Mouse (Mus musculus) megakaryocyte-erythroid progenitor cell, adult 5-6 weeks (primary cell): ENCODE results near the gene Bco1. TPM values are rescaled to one million over a fixed set of nuclear protein-coding genes. Genes with fewer than 3 reads are reported as not detected.

Source experiments
- ATAC-seq: replicated peaks from 2 replicates; pipeline ENCODE4 v1.8.0; 2016; ENCODE audit warnings: mild to moderate bottlenecking, inconsistent platforms; ENCODE audit not compliant: severe bottlenecking, poor library complexity, low FRiP score, low TSS enrichment
- total RNA-seq, 2 experiments: library from RNA; stranded (forward) in 1 of 2; stranded (reverse) in 1 of 2; fragments of 200-1000, 215-1000 nt in 1 of 2; fragments of >200 nt in 1 of 2; fragmentation: Nextera tagmentation in 1 of 2; gene quantifications; 2 replicates each; pipeline ENCODE4 v1.2.3; 2014 to 2017

Bco1 gene
- total RNA-seq (2014; fragmentation: Nextera tagmentation) (1.8 TPM in 1 of 2 replicates, not detected in the other), total RNA-seq (2017) (0.08 and 0.09 TPM in 2 replicates)

GRCm38 (mm10) chr8:117095647-117096046 lies at the start of gene Bco1:
Bco1 (plus strand) TSS chr8:117095854.
- no peak for ATAC-seq

DNA sequence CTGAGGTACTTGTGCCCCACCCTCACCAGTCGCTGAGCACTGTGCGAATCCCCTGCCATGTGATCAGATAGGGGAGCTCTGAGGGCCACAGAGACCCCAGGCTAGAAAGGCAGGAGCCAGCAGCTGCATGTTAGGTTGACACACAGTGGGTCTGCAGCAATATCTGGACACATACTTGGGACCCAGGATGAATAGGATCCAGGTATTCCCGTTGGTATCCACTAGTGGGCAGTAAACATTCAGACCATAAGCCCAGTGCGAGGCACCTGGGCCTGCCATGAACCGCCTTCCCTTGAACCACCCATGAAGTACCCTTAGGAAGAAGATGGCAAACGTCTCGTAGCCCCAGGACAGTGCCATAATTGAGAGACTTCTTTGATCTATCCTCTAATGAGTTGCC lies 46.2 kb upstream of the Bco1 start:
- 0 out of 2 replicates have a peak, but pooled peaks have one; percentile 24 for ATAC-seq

- no peak for ATAC-seq
Measured at GRCm38 (mm10) chr8:117050763-117051162, 44.9 kb upstream of the Bco1 start.

GRCm38 (mm10) chr8:117051316-117051715 lies 44.3 kb upstream of the Bco1 start:
- ATAC-seq, result no peak

- peak; percentile 62 for ATAC-seq
Measured at GRCm38 (mm10) chr8:117053135-117054079, 42.2 kb upstream of the Bco1 start.

DNA sequence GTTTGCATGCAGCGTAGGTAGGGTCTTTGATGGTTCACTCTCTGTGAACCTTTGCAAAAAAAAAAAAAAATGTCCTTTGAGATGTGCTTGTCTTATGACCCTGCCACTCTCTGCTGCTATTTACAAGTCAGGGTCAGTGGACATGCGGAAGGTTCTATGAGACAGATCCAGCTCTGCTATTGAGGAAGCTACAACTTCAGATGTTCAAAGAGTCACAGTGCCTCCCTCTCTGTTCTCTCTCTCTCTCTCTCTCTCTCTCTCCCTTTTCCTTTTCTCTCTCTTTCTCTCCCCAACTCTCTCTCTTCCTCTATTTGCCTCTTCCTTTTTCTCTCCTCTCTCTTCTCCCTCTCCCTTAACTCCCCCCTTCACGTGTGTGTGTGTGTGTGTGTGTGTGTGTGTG lies 41.5 kb upstream of the Bco1 start:
- no peak for ATAC-seq

DNA sequence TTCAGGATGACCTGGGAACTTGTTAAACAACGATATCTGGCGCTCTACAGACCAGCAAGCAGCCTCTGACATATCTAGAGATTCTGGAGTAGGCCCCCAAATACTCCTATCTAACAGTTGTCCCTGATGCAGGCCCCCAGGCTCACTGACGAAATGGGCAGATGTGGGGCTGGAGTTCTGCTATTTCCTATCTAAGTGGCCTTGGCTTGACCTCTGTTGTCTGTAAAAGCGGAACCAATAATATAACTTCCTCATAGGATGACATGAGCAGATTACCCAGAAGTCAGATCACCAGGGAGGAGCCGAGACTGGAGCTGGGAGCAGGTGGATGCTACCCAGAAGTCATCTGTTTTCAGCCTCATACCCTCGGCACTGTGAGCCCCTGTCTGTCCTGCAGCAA lies 40.6 kb upstream of the Bco1 start:
- no peak for ATAC-seq

- no peak for ATAC-seq
Measured at GRCm38 (mm10) chr8:117059021-117059420, 36.6 kb upstream of the Bco1 start.

DNA sequence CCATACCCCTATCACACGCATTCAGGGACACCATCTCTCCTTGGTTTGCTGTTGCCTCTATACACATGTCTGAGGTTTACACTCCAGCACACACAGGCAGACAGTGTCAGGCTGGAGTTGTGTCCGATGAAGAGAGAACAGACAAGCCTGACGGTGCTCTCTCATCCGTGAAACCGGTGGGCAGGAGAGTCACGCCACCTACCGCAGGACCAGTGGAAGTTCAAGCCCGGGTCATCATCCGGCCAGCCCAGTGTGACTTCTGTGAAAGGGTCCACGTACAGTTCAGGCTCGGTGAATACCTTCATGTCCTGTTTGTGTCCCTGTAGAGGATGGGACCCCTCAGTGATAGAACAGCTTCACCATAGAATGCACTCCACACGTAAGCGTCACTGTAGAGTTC lies 35.3 kb upstream of the Bco1 start:
- no peak for ATAC-seq

GRCm38 (mm10) chr8:117061180-117061880 lies 34.3 kb upstream of the Bco1 start:
- ATAC-seq, result no peak

DNA sequence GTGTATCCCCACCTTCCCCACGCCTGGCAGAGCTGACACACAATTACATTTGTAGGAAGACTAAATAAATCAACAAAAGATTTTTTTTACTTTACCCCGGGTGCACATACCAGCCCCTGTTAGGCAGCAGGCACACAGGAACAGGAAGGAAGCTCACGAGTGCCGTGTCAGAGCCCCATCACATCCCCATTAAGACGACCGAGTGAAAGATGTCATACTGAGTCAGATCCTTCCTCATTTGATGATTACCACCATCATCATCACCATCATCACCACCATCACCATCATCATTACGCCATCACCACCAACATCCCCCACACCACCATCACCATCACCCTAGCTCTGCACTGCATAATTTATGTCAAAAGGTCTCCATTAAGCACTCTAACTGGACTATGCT lies 28.7 kb upstream of the Bco1 start:
- ATAC-seq, result no peak

- no peak for ATAC-seq
Measured at GRCm38 (mm10) chr8:117067396-117067795, 28.3 kb upstream of the Bco1 start.

DNA sequence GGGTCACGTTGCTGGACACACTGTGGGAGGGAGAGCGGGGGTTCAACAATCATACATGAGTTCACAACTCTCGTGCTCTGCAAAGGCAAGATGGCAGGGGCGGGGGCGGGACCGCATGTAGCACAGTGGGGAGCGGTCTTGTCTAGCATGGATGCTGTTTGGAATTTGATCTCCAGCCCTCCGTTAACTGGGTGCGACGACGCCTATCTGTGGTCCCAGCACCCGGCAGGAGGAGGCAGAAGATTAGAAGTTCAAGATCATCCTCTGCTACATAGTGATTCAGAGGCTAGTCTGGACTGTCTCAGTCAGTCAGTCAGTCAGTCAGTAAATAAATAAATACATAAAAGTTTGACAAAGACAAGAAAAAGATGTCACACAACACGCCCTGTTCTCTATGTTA lies 27.4 kb upstream of the Bco1 start:
- peak; percentile 51 for ATAC-seq

- ATAC-seq, result no peak
Measured at GRCm38 (mm10) chr8:117069708-117070107, 25.9 kb upstream of the Bco1 start.

DNA sequence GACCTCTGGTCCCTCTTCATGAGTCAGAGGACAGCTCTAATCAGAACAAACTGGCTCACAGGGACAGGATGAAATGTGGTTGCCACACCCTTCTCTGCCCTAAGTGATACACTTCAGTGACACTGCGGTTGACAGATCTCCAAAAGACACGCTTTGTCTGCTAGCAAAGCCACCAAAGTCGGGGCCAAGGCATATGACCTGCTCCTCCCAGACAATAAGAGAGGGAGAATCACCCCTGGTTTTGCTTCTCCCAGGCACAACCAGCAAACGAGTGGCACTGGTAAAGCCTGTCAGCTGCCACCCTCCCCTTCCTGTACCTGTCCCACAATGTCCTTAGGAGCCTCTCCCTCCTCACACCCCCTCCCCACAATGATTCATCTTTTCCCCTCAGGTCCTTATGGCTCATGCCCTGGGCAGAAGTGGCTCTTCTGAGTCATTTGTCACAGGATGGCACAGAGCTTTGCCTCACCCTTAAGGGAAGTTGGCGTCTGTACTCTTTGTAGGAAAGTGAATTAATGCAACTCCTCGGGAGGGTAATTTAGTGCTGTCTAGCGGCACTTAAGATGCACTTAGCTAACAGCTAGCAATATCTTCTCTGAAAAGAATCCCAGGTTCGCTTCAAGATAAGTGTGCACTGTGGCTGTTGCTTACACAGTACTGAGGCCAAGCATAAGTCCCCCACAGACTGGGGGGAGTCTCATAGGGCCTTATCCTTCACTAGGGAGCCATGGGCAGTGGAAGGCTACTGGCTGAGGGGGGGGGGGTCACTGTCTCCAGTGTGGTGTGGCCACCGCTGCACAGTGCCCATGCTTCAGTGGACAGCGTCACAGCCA lies 21.1 kb upstream of the Bco1 start:
- peak; percentile 93 for ATAC-seq

- no peak for ATAC-seq
Measured at GRCm38 (mm10) chr8:117078367-117078926, 17.2 kb upstream of the Bco1 start.

- no peak for ATAC-seq
Measured at GRCm38 (mm10) chr8:117079652-117080051, 16.0 kb upstream of the Bco1 start.

DNA sequence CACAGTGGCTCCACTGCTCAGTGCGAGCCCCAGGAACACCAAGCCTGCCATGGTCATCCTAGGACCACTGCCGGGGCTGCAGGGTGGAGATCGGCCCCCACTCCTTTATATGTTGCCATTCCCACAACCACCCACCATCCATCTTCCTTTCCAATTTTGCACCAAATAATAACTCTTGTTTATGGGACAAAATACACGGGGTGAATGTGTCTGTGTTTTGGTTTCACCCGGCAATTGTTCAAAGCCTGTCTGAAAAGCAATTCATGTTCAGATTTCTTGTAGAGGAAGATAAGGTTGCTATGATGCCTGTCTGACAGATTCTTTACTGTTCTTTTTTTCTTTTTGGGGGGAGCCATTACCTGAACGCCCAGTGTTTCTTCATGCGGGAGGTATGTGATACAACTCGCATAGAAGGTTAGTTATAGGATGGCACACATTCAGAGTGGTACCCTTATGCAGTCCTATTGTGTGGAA lies 13.2 kb upstream of the Bco1 start, which contains the start of gene Pkd1l2:
Gene Pkd1l2 (minus strand): TSS at position 51 of the 474 bp plus-strand sequence.
- ATAC-seq, result no peak

DNA sequence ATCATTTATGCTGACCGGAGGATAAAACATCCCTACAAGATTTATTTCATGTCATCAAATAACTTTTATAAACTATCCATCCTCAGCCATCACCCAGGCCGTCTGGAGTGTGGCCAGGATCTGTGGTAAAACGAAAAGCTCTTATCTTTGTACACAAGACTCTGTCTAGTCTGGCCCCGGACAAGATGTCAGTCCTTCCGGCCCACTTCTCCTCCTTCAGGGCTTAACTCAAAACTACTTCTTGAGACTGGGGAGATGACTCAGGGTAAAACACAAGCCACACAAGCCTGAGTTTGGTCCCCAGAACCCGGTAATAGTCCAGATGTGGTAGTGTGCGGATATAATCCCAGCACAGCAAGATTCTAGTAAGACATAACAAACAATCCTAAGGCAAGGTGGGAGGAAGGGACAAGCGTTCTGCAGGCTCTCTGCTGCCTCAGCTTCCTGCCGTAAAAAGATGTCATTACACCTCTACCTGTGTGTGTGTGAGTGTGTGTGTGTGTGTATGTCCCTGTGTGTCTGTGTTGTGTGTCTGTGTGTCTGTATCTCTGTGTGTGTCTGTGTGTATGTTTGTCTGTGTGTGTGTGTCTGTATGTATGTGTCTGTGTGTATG lies 12.6 kb upstream of the Bco1 start:
- ATAC-seq, result peak; percentile 73
